Mouse (Mus musculus) hindbrain, postnatal 0 days (tissue): ENCODE data around the gene Nrbf2. TPM values are rescaled to one million over a fixed set of nuclear protein-coding genes. Genes with fewer than 3 reads are reported as not detected.

Experiments
- ATAC-seq: fragments of 200-750 bp; cut with Nextera tagmentation; 2 replicates; pipeline ENCODE4 v1.8.0; 2017; ENCODE audit warnings: mild to moderate bottlenecking, moderate TSS enrichment, moderate library complexity
- DNase-seq: peaks from one replicate; pipeline ENCODE4 v3.0.0-alpha.2; 2015; ENCODE audit warnings: low spot score
- H3K27ac ChIP-seq: fragments of 300-500 bp; sonication (generic); 2 replicates; pipeline ENCODE4 v1.5.1; 2014; ENCODE audit warnings: mild to moderate bottlenecking
- H3K27me3 ChIP-seq: fragments of 300-500 bp; sonication (generic); 2 replicates; pipeline ENCODE4 v1.6.1; 2014; ENCODE audit warnings: low read length, mixed read lengths; ENCODE audit not compliant: insufficient read depth
- H3K36me3 ChIP-seq: fragments of 300-500 bp; sonication (generic); 2 replicates; pipeline ENCODE4 v1.6.1; 2014; ENCODE audit warnings: low read length, mixed read lengths; ENCODE audit not compliant: insufficient read depth
- H3K4me1 ChIP-seq: fragments of 300-500 bp; sonication (generic); 2 replicates; pipeline ENCODE4 v1.6.1; 2014; ENCODE audit warnings: antibody characterized with exemption, low read length, mixed read lengths; ENCODE audit not compliant: insufficient read depth
- H3K4me2 ChIP-seq: fragments of 300-500 bp; sonication (generic); 2 replicates; pipeline ENCODE4 v1.6.1; 2014; ENCODE audit warnings: low read depth, mild to moderate bottlenecking, low read length, moderate library complexity, mixed read lengths
- H3K4me3 ChIP-seq: fragments of 300-500 bp; sonication (generic); 2 replicates; pipeline ENCODE4 v1.5.1; 2014; ENCODE audit warnings: low read length
- H3K9ac ChIP-seq: fragments of 300-500 bp; sonication (generic); replicated peaks from 2 replicates; pipeline ENCODE4 v1.6.1; 2014; ENCODE audit warnings: mild to moderate bottlenecking, low read length, moderate library complexity, mixed read lengths
- H3K9me3 ChIP-seq: fragments of 300-500 bp; sonication (generic); 2 replicates; pipeline ENCODE4 v1.6.1; 2016; ENCODE audit warnings: low read length, mixed read lengths
- CTCF ChIP-seq: IDR thresholded peaks from 2 replicates; pipeline ENCODE4 v1.5.1; 2016; ENCODE audit warnings: antibody characterized with exemption, control low read depth, low read depth
- WGBS: fragments of 180-500 bp; shearing (Covaris S2); extraction: QIAGEN DNeasy Blood & Tissue Kit; methylation state at CpG from one replicate; pipeline ENCODE4 v1.1.7; 2014; 5-methylcytosine and 5-hydroxymethylcytosine counted together
- polyA plus RNA-seq: library from polyadenylated mRNA; unstranded; fragments of >200 nt; fragmentation: Nextera tagmentation; extraction: Ambion mirVana; gene quantifications from 2 replicates; pipeline ENCODE4 v1.2.1, GENCODE M21; 2015
- total RNA-seq: library from RNA; depleted of rRNA; stranded (reverse); fragments of >200 nt; gene quantifications from 2 replicates; pipeline ENCODE4 v1.2.3, GENCODE M21; 2014

The Nrbf2 gene
- total and polyA plus RNA-seq, 2 experiments from 2014 or later: 10.6 to 33.9 TPM

GRCm38 (mm10) chr10:67319016-67319725, 34.1 kb upstream of the Nrbf2 start:
- no peak overlapping the region for H3K4me3 ChIP-seq
- H3K27ac ChIP-seq: no peak overlapping the region
- H3K4me2 ChIP-seq: no peak overlapping the region
- TF ChIP-seq CTCF: peak; percentile 53
- no peaks in the 10 kb centered on the region for H3K9me3 ChIP-seq
- WGBS: 71% methylated on average over 13 of the region's 13 CpGs
- H3K9ac ChIP-seq: no peak overlapping the region
- DNase-seq (peak; percentile 39), ATAC-seq (no peak)
- H3K36me3 ChIP-seq: no peaks in the 10 kb centered on the region
- H3K27me3 ChIP-seq: no peaks in the 10 kb centered on the region
- 0 out of 2 replicates have a peak, but pooled peaks cover 4% of the 10 kb centered on the region for H3K4me1 ChIP-seq

- ATAC-seq: no peak
Measured at GRCm38 (mm10) chr10:67317931-67318460, 32.9 kb upstream of the Nrbf2 start.

GRCm38 (mm10) chr10:67314811-67315435, 29.8 kb upstream of the Nrbf2 start:
- H3K4me2 ChIP-seq: no peak overlapping the region

More at GRCm38 (mm10) chr10:67317931-67318460, 32.9 kb upstream of the Nrbf2 start:
- no peak overlapping the region for H3K9ac ChIP-seq
- peak; percentile 30 for DNase-seq
- no peaks in the 10 kb centered on the region for H3K36me3 ChIP-seq
- 2% methylated on average over 15 of the region's 20 CpGs for WGBS
- H3K9me3 ChIP-seq: no peaks in the 10 kb centered on the region
- H3K4me2 ChIP-seq: peak overlapping the region; percentile 56
- no peak overlapping the region for H3K27ac ChIP-seq
- peak overlapping the region; percentile 24 for H3K4me3 ChIP-seq
- 0 out of 2 replicates have a peak, but pooled peaks cover 4% of the 10 kb centered on the region for H3K4me1 ChIP-seq
- no peaks in the 10 kb centered on the region for H3K27me3 ChIP-seq
- no peak for TF ChIP-seq CTCF

DNA sequence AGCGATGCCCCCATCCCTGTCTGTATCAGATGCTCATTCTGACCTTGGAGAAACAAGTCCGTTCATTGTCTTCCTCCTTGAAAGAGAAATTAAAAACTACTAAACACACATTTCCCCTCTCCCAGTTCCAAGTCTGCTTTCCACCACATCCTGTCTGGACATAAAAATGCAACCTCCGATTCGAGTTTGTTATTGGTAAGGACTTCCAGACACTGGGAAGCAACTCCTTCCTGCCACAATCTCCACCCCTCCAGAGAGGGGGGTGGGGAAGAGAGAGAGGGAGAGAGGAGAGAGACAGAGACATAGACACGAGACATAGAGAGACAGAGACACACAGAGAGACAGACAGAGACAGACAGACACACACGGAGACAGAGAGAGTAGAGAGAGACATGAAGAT, 27.4 kb upstream of the Nrbf2 start:
- Histone ChIP-seq H3K4me3 (no peak overlapping the region), H3K9ac (no peak overlapping the region), H3K27me3 (no peaks in the 10 kb centered on the region), H3K4me1 (no peaks in the 10 kb centered on the region), H3K9me3 (no peaks in the 10 kb centered on the region), H3K27ac (no peak overlapping the region), H3K36me3 (no peaks in the 10 kb centered on the region), H3K4me2 (no peak overlapping the region)
- no peak for DNase-seq
- TF ChIP-seq CTCF: no peak
- ATAC-seq: no peak
- WGBS: 77% methylated on average over 6 of the region's 6 CpGs

More at GRCm38 (mm10) chr10:67314811-67315435, 29.8 kb upstream of the Nrbf2 start:
- Histone ChIP-seq H3K4me1 (no peaks in the 10 kb centered on the region), H3K9me3 (no peaks in the 10 kb centered on the region), H3K9ac (no peak overlapping the region), H3K27ac (no peak overlapping the region), H3K27me3 (no peaks in the 10 kb centered on the region), H3K36me3 (no peaks in the 10 kb centered on the region), H3K4me3 (no peak overlapping the region)
- peak; percentile 68 for ATAC-seq
- TF ChIP-seq CTCF: peak; percentile 97
- peak; percentile 79 for DNase-seq
- WGBS: 14% methylated on average over 12 of the region's 12 CpGs

DNA sequence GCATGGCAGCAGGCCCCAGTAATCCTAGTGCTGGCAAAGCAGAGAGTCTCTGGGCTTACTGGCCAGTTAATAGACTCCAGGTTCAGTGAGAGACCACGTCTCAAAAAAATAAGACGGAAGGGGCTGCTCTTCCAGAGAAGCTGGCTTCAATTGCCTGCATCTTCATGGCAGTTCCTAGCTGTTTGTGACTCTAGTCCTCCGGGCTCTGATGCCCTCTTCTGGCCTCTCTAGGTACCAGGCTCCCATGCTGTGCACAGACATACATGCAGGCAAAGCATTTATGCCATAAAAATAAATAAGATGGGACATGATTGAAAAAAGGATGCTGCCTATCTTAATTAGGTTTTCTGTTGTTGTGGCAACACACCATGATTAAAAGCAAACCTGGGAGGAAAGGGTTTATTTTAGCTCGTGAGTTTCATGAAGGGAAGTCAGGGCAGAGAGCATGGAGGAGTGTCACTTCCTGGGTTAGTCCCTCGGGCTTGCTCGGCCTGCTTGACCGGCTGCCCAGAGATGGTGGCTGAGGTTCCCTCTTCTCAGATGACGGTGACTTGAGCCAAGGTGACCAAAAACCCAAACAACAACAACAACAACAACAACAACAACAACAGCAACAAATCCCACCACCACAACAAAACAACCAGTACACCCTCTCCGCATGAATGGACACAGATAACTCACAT, 26.3 kb upstream of the Nrbf2 start:
- peak; percentile 85 for DNase-seq
- Histone ChIP-seq H3K4me1 (no peaks in the 10 kb centered on the region), H3K27ac (no peak overlapping the region), H3K36me3 (no peaks in the 10 kb centered on the region), H3K4me2 (no peak overlapping the region), H3K9ac (no peak overlapping the region), H3K9me3 (no peaks in the 10 kb centered on the region), H3K4me3 (no peak overlapping the region), H3K27me3 (no peaks in the 10 kb centered on the region)
- peak; percentile 77; the same call in 1 of the 2 replicates for ATAC-seq
- 25% methylated on average over 9 of the region's 9 CpGs for WGBS
- TF ChIP-seq CTCF: peak; percentile 83

- Histone ChIP-seq H3K9me3 (no peaks in the 10 kb centered on the region), H3K36me3 (no peaks in the 10 kb centered on the region), H3K4me3 (no peak overlapping the region), H3K4me2 (no peak overlapping the region), H3K4me1 (no peaks in the 10 kb centered on the region), H3K27me3 (no peaks in the 10 kb centered on the region), H3K9ac (no peak overlapping the region), H3K27ac (no peak overlapping the region)
- WGBS: 82% methylated on average over 7 of the region's 7 CpGs
- no peak for ATAC-seq
- no peak for DNase-seq
- no peak for TF ChIP-seq CTCF
Measured at GRCm38 (mm10) chr10:67309483-67310138, 24.5 kb upstream of the Nrbf2 start.
